Mouse (Mus musculus): ENCODE measurements around the gene Zc3h12c.
"Not testable (repeated sequence)": the region's sequence is repeated elsewhere in the genome, so short reads cannot be mapped to it uniquely, and the experiment has no call there.

The Zc3h12c gene

GRCm38 (mm10) chr9:52102060-52102844 is 66.1 kb downstream of the Zc3h12c start:
- no peak for DNase-seq (ENCODE audit: low spot score in 2 of 2)

GRCm38 (mm10) chr9:52100426-52100825 is 67.9 kb downstream of the Zc3h12c start:
- no peak for DNase-seq (ENCODE audit: low spot score in 2 of 2)

GRCm38 (mm10) chr9:52098600-52098999 is 69.8 kb downstream of the Zc3h12c start:
- peak; percentile 69 to 78 for DNase-seq (ENCODE audit: low spot score in 2 of 2)

- DNase-seq (ENCODE audit: low spot score in 2 of 2): no peak
These were observed 71.0 kb downstream of the Zc3h12c start for GRCm38 (mm10) chr9:52097386-52097785.

- no peak for DNase-seq (ENCODE audit: low spot score in 2 of 2)
These were observed 72.7 kb downstream of the Zc3h12c start for GRCm38 (mm10) chr9:52095666-52096065.

GRCm38 (mm10) chr9:52094471-52094980 is 73.8 kb downstream of the Zc3h12c start:
- no peak for DNase-seq (ENCODE audit: low spot score in 2 of 2)

- no peak for DNase-seq (ENCODE audit: low spot score in 2 of 2)
These were observed 74.4 kb downstream of the Zc3h12c start for GRCm38 (mm10) chr9:52094016-52094415.

- DNase-seq (ENCODE audit: low spot score in 2 of 2): no peak
These were observed 75.3 kb downstream of the Zc3h12c start for GRCm38 (mm10) chr9:52093108-52093507.

- no peak for DNase-seq (ENCODE audit: low spot score in 2 of 2)
These were observed 76.1 kb downstream of the Zc3h12c start for GRCm38 (mm10) chr9:52092311-52092710.

GRCm38 (mm10) chr9:52091752-52092151 is 76.6 kb downstream of the Zc3h12c start:
- DNase-seq (ENCODE audit: low spot score in 2 of 2): peak in 1 of 2 experiments; percentile 46

- DNase-seq (ENCODE audit: low spot score in 2 of 2): no peak
These were observed 86.0 kb downstream of the Zc3h12c start for GRCm38 (mm10) chr9:52082414-52082813.

- DNase-seq (ENCODE audit: low spot score in 2 of 2): no peak
These were observed 86.4 kb downstream of the Zc3h12c start for GRCm38 (mm10) chr9:52081979-52082378.

GRCm38 (mm10) chr9:52077692-52078091 is 90.7 kb downstream of the Zc3h12c start:
- DNase-seq (ENCODE audit: low spot score in 2 of 2): no peak

- DNase-seq (ENCODE audit: low spot score in 2 of 2): no peak
These were observed 92.3 kb downstream of the Zc3h12c start for GRCm38 (mm10) chr9:52076089-52076488.

- no peak for DNase-seq (ENCODE audit: low spot score in 2 of 2)
These were observed 96.2 kb downstream of the Zc3h12c start for GRCm38 (mm10) chr9:52072202-52072601.

GRCm38 (mm10) chr9:52071352-52071751 is 97.0 kb downstream of the Zc3h12c start:
- DNase-seq (ENCODE audit: low spot score in 2 of 2): not testable (repeated sequence)

- DNase-seq (ENCODE audit: low spot score in 2 of 2): no peak
These were observed 98.3 kb downstream of the Zc3h12c start for GRCm38 (mm10) chr9:52070052-52070451.
